Mouse (Mus musculus) lung, postnatal 25 days (tissue): ENCODE results near the gene Cdh4.

ENCODE experiments used
- DNase-seq: peaks from one replicate; pipeline ENCODE4 v3.0.0; 2022; ENCODE audit warnings: low spot score

The Cdh4 gene

GRCm38 (mm10) chr2:179467839-179468445 is 25.7 kb downstream of the Cdh4 start:
- no peak for DNase-seq

- no peak for DNase-seq
These were observed 34.4 kb downstream of the Cdh4 start for GRCm38 (mm10) chr2:179476622-179477021.

- no peak for DNase-seq
These were observed 38.6 kb downstream of the Cdh4 start for GRCm38 (mm10) chr2:179480800-179481200.

GRCm38 (mm10) chr2:179481363-179481762 is 39.1 kb downstream of the Cdh4 start:
- no peak for DNase-seq

- DNase-seq = no peak
These were observed 46.4 kb downstream of the Cdh4 start for GRCm38 (mm10) chr2:179488526-179489139.

GRCm38 (mm10) chr2:179491891-179492290 is 49.7 kb downstream of the Cdh4 start:
- no peak for DNase-seq

GRCm38 (mm10) chr2:179494276-179494675 is 52.0 kb downstream of the Cdh4 start:
- DNase-seq = no peak

- no peak for DNase-seq
These were observed 68.2 kb downstream of the Cdh4 start for GRCm38 (mm10) chr2:179510439-179510838.

GRCm38 (mm10) chr2:179516559-179516958 is 74.3 kb downstream of the Cdh4 start:
- no peak for DNase-seq

GRCm38 (mm10) chr2:179518456-179519032 is 76.3 kb downstream of the Cdh4 start:
- DNase-seq = no peak

GRCm38 (mm10) chr2:179519161-179519560 is 76.9 kb downstream of the Cdh4 start:
- no peak for DNase-seq

GRCm38 (mm10) chr2:179519931-179520330 is 77.7 kb downstream of the Cdh4 start:
- no peak for DNase-seq

- DNase-seq = no peak
These were observed 78.7 kb downstream of the Cdh4 start for GRCm38 (mm10) chr2:179520941-179521340.

GRCm38 (mm10) chr2:179521444-179521843 is 79.2 kb downstream of the Cdh4 start:
- no peak for DNase-seq

GRCm38 (mm10) chr2:179522141-179522540 is 79.9 kb downstream of the Cdh4 start:
- no peak for DNase-seq

GRCm38 (mm10) chr2:179526976-179527375 is 84.7 kb downstream of the Cdh4 start:
- DNase-seq = no peak

GRCm38 (mm10) chr2:179530436-179531040 is 88.3 kb downstream of the Cdh4 start:
- no peak for DNase-seq

- DNase-seq = no peak
These were observed 91.0 kb downstream of the Cdh4 start for GRCm38 (mm10) chr2:179533196-179533595.

- DNase-seq = no peak
These were observed 91.7 kb downstream of the Cdh4 start for GRCm38 (mm10) chr2:179533881-179534280.

GRCm38 (mm10) chr2:179535204-179535603 is 93.0 kb downstream of the Cdh4 start:
- DNase-seq = no peak

- no peak for DNase-seq
These were observed 94.5 kb downstream of the Cdh4 start for GRCm38 (mm10) chr2:179536762-179537161.

- DNase-seq = no peak
These were observed 95.2 kb downstream of the Cdh4 start for GRCm38 (mm10) chr2:179537390-179537789.

GRCm38 (mm10) chr2:179537800-179538450 is 95.7 kb downstream of the Cdh4 start:
- no peak for DNase-seq
